Mouse (Mus musculus) MEL (cell line): ENCODE results near the gene Fosb.

Experiments used
- CHD2 ChIP-seq: IDR thresholded peaks from 2 replicates; pipeline ENCODE4 v1.6.1; 2011; ENCODE audit warnings: low read length, improper control_type of control experiment
- CTCF ChIP-seq, 3 experiments: IDR thresholded peaks in 2 of 3; conservative IDR thresholded peaks in 1 of 3; 2 replicates each; pipeline ENCODE4 v1.5.1; 2011 to 2012; ENCODE audit warnings: low read length in 3 of 3, low read depth in 2 of 3, mild to moderate bottlenecking in 2 of 3, improper control_type of control experiment in 1 of 3, inconsistent platforms in 1 of 3, mixed read lengths in 1 of 3, moderate library complexity in 1 of 3; ENCODE audit not compliant: control insufficient read depth in 1 of 3, insufficient read depth in 1 of 3, poor library complexity in 1 of 3, severe bottlenecking in 1 of 3
- ELF1 ChIP-seq: IDR thresholded peaks from 2 replicates; pipeline ENCODE4 v1.6.1; 2014; ENCODE audit warnings: low read depth, mild to moderate bottlenecking, inconsistent platforms, low read length, improper control_type of control experiment, moderate library complexity
- EP300 ChIP-seq, 2 experiments: IDR thresholded peaks; 2 replicates each; pipeline ENCODE4 v1.6.1; 2011; ENCODE audit warnings: improper control_type of control experiment in 2 of 2, low read length in 2 of 2, low read depth in 1 of 2, mild to moderate bottlenecking in 1 of 2
- MAZ ChIP-seq: IDR thresholded peaks from 2 replicates; pipeline ENCODE4 v1.6.1; 2012; ENCODE audit warnings: low read depth, mild to moderate bottlenecking, inconsistent platforms, low read length, improper control_type of control experiment
- MEF2A ChIP-seq: IDR thresholded peaks from 2 replicates; pipeline ENCODE4 v1.6.1; 2014; ENCODE audit warnings: low read depth, mild to moderate bottlenecking, inconsistent platforms, low read length, improper control_type of control experiment; ENCODE audit not compliant: poor library complexity, insufficient replicate concordance, severe bottlenecking; ENCODE audit errors: extremely low read depth
- MYC ChIP-seq: IDR thresholded peaks from 2 replicates; pipeline ENCODE4 v1.6.1; 2011; ENCODE audit warnings: low read depth, mild to moderate bottlenecking, low read length, improper control_type of control experiment, moderate library complexity
- NRF1 ChIP-seq: IDR thresholded peaks from 2 replicates; pipeline ENCODE4 v1.6.1; 2014; ENCODE audit warnings: low read depth, mild to moderate bottlenecking, inconsistent platforms, low read length, improper control_type of control experiment, moderate library complexity; ENCODE audit not compliant: poor library complexity, insufficient read depth, severe bottlenecking
- POLR2A ChIP-seq, 2 experiments: IDR thresholded peaks; 2 replicates each; pipeline ENCODE4 v1.6.1; 2011 to 2012; ENCODE audit warnings: low read length in 2 of 2, mild to moderate bottlenecking in 2 of 2, control low read depth in 1 of 2, improper control_type of control experiment in 1 of 2, low read depth in 1 of 2, moderate library complexity in 1 of 2; ENCODE audit not compliant: control insufficient read depth in 1 of 2, insufficient read depth in 1 of 2, poor library complexity in 1 of 2
- TAL1 ChIP-seq: IDR thresholded peaks from 2 replicates; pipeline ENCODE4 v1.6.1; 2012; ENCODE audit warnings: mild to moderate bottlenecking, inconsistent platforms, low read length, moderate library complexity, mixed read lengths
- ZC3H11A ChIP-seq: IDR thresholded peaks from 2 replicates; pipeline ENCODE4 v1.6.1; 2012; ENCODE audit warnings: low read depth, mild to moderate bottlenecking, inconsistent platforms, low read length, improper control_type of control experiment

DNA sequence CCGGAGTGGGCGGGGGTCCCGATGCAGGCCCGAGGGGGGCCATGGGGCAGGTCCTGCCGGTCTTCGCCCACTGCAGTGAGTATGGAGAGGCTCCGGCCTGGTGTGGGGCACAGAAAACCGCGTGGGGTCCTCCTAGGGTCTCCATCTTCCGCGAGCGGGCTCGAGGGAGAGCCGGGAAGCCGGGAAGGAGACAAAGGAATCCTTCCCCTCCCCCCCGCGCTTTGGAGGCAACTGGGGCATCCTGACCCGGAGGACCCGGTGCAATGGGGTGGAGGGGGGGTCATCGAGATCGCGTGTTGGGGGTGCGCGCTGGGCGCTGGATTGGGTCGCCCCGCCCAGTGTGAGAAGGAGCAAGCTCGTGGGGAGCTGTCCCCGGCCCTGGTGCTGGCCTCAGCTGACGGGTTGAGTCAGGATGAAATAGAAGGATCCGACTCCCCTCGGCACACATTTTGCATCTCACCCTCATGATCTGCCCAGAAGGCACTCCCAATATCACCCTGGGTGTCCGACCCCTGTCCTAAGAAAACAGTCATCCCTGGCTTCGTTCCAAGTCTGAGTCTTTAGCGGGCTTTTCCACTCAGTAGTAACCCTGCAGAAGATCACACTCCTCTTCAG lies 27.0 kb downstream of the Fosb start:
- no peak for TF ChIP-seq CTCF (IDR thresholded peaks at IDR 0.05 in 2 of 3, conservative IDR thresholded peaks at IDR 0.05 in 1 of 3; ENCODE audit: control insufficient read depth in 1 of 3, insufficient read depth in 1 of 3, low read depth in 2 of 3, low read length in 3 of 3, poor library complexity in 1 of 3, severe bottlenecking in 1 of 3)
- TF ChIP-seq NRF1, result no peak
- no peak for TF ChIP-seq MYC
- no peak for TF ChIP-seq ZC3H11A
- no peak for TF ChIP-seq EP300 (IDR thresholded peaks at IDR 0.05; ENCODE audit: low read depth in 1 of 2, low read length in 2 of 2)
- no peak for TF ChIP-seq TAL1
- TF ChIP-seq CHD2, result no peak
- no peak for TF ChIP-seq POLR2A (IDR thresholded peaks at IDR 0.05; ENCODE audit: control insufficient read depth in 1 of 2, insufficient read depth in 1 of 2, low read depth in 1 of 2, low read length in 2 of 2, poor library complexity in 1 of 2)
- TF ChIP-seq MAZ, result no peak
- no peak for TF ChIP-seq MEF2A
- TF ChIP-seq ELF1, result no peak
